Mouse (Mus musculus) brain, embryonic 14.5 days (tissue): ENCODE measurements at regions not wholly inside any gene's neighbourhood (a gene's known extent, or its start where the extent isn't known, plus 50 kb on each side); places are given as distances from the start of the nearest gene placed in this dataset.

ENCODE experiments used
- DNase-seq: peaks from one replicate; pipeline ENCODE4 v3.0.0-alpha.2; 2011; ENCODE audit warnings: low read depth
- CTCF ChIP-seq: fragments of 200-500 bp; IDR thresholded peaks from 2 replicates; pipeline ENCODE4 v1.5.1; 2012; ENCODE audit warnings: inconsistent platforms, mild to moderate bottlenecking, moderate library complexity, borderline replicate concordance; ENCODE audit not compliant: insufficient read depth, insufficient read length; ENCODE audit errors: extremely low read depth
- POLR2A ChIP-seq: fragments of 200-500 bp; IDR thresholded peaks from 2 replicates; pipeline ENCODE4 v1.6.1; 2012; ENCODE audit warnings: mild to moderate bottlenecking, inconsistent platforms, borderline replicate concordance; ENCODE audit not compliant: poor library complexity, insufficient read depth, insufficient read length, severe bottlenecking; ENCODE audit errors: extremely low read depth

- DNase-seq: no peak
- no peak for TF ChIP-seq POLR2A
- TF ChIP-seq CTCF: no peak
Measured at GRCm38 (mm10) chr2:178990959-178991358, 451.3 kb upstream of the Cdh4 start.

DNA sequence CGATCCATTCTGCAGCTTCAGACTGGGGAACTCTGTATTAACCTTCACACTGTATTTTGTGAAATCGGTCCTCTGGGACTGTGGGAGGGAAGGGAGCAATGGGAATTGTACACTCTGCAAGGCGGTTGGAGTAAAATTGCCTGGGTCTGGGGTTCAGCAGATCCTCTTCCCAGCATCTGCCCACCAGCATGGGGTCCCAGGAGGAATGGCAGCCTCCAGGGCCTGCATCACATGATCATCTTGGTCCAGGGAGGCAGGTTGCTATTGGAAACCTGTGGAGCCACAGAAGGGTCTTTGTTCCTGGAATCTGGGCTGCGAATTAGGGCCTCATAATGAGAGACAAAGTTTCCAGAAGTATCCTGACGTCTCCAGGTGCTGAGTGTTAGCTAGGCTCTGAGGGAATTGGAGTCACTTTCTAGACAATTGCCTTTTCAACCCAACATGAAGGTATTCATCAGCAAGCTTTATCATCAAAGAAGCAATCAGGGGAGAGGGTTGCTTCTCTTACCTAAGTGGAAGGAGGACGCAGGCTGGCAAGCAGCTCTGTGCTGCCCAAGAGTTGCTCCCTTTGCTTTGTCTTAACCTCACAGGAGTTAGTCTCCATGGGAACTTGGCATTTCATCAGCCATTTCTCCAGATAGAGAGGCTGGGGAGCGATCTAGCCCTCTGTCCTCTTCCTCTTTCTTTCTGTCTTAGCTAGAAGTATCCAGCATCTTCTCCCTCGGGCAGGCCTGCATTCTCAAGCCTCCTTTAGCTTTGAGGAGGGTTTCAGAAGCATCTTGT lies 449.7 kb upstream of the Cdh4 start:
- peak; percentile 81 for DNase-seq
- TF ChIP-seq POLR2A (no peak), CTCF (no peak)

GRCm38 (mm10) chr2:178997921-178998320 lies 444.3 kb upstream of the Cdh4 start:
- no peak for TF ChIP-seq POLR2A
- no peak for TF ChIP-seq CTCF
- DNase-seq: no peak

- TF ChIP-seq POLR2A: no peak
- no peak for TF ChIP-seq CTCF
- DNase-seq: no peak
Measured at GRCm38 (mm10) chr2:179000448-179001081, 441.7 kb upstream of the Cdh4 start.

DNA sequence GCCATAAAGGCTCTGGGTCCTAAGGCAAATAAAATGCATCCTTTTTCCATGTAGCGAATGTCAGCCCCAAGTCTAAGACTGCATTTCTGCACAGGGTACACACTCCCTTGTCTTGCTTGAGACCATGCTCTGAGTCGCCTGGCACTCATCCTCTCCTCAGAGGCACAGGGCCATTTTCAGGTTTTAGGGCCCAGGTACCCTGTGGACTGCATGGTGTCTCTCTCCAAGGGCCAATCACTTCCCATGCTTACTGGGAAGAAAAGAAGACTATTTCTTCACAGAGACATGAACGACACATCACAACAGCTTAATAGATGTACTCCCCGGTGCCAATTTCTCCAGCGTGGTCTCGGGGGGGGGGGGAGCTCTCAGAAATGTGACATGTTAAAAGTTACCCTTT lies 434.5 kb upstream of the Cdh4 start:
- TF ChIP-seq POLR2A: no peak
- no peak for TF ChIP-seq CTCF
- DNase-seq: no peak

DNA sequence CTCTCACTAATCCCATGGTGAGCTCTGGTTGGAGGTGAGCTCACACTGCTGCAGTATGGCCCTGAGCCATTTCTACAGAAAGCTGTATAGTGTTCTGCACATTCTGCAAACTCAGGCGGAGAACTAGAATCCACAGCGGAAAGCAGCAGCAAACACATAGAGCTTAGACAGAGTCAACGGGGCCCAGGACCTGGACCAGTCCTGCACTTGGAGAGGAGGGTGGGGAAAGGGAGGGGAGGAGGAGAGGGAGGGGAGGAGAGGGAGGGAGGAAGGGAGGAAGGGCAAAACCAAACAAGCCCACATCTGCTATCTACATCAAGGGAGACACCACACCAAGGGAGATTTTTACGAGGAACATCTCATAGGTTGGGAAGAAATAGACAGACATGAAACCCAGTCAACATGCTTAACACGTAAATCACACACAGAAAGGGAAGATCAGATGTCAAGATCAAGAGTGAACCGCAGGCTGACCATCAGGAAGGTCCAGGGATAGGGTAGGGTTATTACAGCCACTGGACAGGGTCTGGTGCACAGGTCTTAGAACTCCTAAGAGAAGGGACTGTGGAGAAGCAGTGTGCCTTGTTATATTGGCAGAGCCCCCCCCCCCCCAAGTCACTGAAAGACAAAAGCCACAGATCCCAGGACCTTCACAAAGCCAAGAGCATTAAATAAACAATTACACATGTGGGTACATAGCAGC lies 428.2 kb upstream of the Cdh4 start:
- TF ChIP-seq CTCF (no peak), POLR2A (no peak)
- DNase-seq: no peak

- no peak for DNase-seq
- TF ChIP-seq POLR2A: no peak
- no peak for TF ChIP-seq CTCF
Measured at GRCm38 (mm10) chr2:179022675-179023194, 419.5 kb upstream of the Cdh4 start.

- TF ChIP-seq CTCF: no peak
- no peak for TF ChIP-seq POLR2A
- peak; percentile 77 for DNase-seq
Measured at GRCm38 (mm10) chr2:179024225-179024624, 418.0 kb upstream of the Cdh4 start.

- DNase-seq: no peak
- no peak for TF ChIP-seq CTCF
Measured at GRCm38 (mm10) chr2:179033171-179033570, 409.1 kb upstream of the Cdh4 start.

DNA sequence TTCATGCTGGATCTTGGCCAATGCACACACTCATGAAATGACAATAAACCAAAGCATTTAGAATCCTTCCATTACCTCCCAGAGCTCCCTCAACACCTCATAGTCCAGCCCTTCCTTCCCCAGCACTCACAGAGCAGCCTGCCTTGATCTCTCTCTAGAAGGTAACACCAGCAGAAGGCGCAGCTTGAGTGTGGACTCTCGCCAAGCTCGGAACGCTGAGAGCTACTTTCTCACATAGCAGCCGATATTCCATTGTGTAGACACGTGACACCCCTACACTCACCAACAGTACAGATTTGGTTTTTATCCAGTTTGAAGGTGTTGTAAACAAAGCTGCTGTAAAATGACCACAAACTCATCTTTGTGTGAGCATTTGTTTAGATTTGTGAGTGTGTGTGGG lies 406.8 kb upstream of the Cdh4 start:
- peak; percentile 88 for DNase-seq
- no peak for TF ChIP-seq POLR2A
- no peak for TF ChIP-seq CTCF

GRCm38 (mm10) chr2:179039697-179040096 lies 402.5 kb upstream of the Cdh4 start:
- no peak for DNase-seq
- TF ChIP-seq CTCF (no peak), POLR2A (no peak)

GRCm38 (mm10) chr2:179043671-179044070 lies 398.6 kb upstream of the Cdh4 start:
- TF ChIP-seq POLR2A (no peak), CTCF (no peak)

DNA sequence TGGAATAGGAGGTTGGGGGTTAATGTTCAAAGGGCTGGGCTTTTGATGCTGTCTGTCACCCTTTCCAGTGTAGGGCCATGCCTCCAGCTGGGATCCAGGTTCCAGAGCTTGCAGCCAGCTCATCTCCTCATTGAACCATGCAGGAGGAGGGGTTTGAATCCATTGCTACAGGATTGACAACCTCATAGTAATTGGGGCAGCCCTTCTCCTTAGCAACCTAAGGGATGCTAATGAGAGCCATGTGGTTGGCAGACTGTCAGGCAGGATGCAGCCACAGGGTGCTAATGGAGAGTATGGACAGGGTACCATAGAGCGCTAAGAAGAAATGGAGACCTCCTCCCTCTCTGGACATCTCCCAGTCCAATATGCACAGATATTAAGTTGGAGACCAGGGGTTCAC lies 396.9 kb upstream of the Cdh4 start:
- DNase-seq: peak; percentile 90
- no peak for TF ChIP-seq POLR2A
- no peak for TF ChIP-seq CTCF

More at GRCm38 (mm10) chr2:179043671-179044070, 398.6 kb upstream of the Cdh4 start:
- no peak for DNase-seq
